Mouse (Mus musculus) testis, adult 2 months (tissue): ENCODE measurements around the gene Kdm2a.

Experiments
- CTCF ChIP-seq: fragments of 200-500 bp; IDR thresholded peaks from 2 replicates; pipeline ENCODE4 v1.5.1; 2012; ENCODE audit warnings: low read depth, mild to moderate bottlenecking, inconsistent platforms, low read length, moderate library complexity; ENCODE audit not compliant: control insufficient read depth, insufficient read depth, insufficient replicate concordance
- POLR2A ChIP-seq: fragments of 200-500 bp; IDR thresholded peaks from 2 replicates; pipeline ENCODE4 v1.6.1; 2012; ENCODE audit warnings: low read depth, mild to moderate bottlenecking, inconsistent platforms, low read length, moderate library complexity; ENCODE audit not compliant: control insufficient read depth

GRCm38 (mm10) chr19:4441621-4442161 is 43.6 kb upstream of the Kdm2a start:
- TF ChIP-seq POLR2A: no peak
- TF ChIP-seq CTCF: no peak
